Mouse (Mus musculus) thymus, postnatal 4 days (tissue): ENCODE data around the gene Cfap73.
A peak's percentile ranks its signal among the peaks of the same experiment; 100 is the strongest.

Source experiments
- DNase-seq: peaks from one replicate; pipeline ENCODE4 v3.0.0; 2021

Cfap73 gene

GRCm38 (mm10) chr5:120579898-120580626 lies 54.0 kb downstream of the Cfap73 start:
- peak; percentile 66 for DNase-seq

GRCm38 (mm10) chr5:120579211-120579897 lies 54.7 kb downstream of the Cfap73 start:
- DNase-seq: peak; percentile 70

- DNase-seq: peak; percentile 79
These were observed 55.4 kb downstream of the Cfap73 start for GRCm38 (mm10) chr5:120578504-120579081.
